Mouse (Mus musculus) effector memory CD4-positive, alpha-beta T cell, adult 7 months (primary cell): Measurements from ENCODE around the gene Siglech. TPM values are rescaled to one million over a fixed set of nuclear protein-coding genes. Genes with fewer than 3 reads are reported as not detected.

Experiments used
- polyA plus RNA-seq: library from polyadenylated mRNA; unstranded; fragments of 100-300 nt; shearing (Covaris generic); gene quantifications from one replicate; pipeline ENCODE4 v1.2.1, GENCODE M21; 2017

Gene Siglech
- 0.29 TPM for polyA plus RNA-seq

GRCm38 (mm10) chr7:55767926-55768325 is at the start of gene Siglech:
Siglech (plus strand) TSS chr7:55768178.

GRCm38 (mm10) chr7:55793952-55794603 is 26.1 kb downstream of the Siglech start, which contains the start of gene Tubgcp5:
Tubgcp5 (plus strand) TSS chr7:55794154.

Other genes starting within 250 kb of the Siglech start
- gene Tubgcp5, start 26.0 kb downstream of the Siglech start, polyA plus RNA-seq: 22.0 TPM
- 24.8 TPM for gene Cyfip1, start 73.6 kb downstream of the Siglech start, polyA plus RNA-seq
- 39.5 TPM for gene Nipa2, start 194.3 kb downstream of the Siglech start, polyA plus RNA-seq